Comparison of ENCODE assay signal across 8 mouse cellular contexts in the genomic region with DNA sequence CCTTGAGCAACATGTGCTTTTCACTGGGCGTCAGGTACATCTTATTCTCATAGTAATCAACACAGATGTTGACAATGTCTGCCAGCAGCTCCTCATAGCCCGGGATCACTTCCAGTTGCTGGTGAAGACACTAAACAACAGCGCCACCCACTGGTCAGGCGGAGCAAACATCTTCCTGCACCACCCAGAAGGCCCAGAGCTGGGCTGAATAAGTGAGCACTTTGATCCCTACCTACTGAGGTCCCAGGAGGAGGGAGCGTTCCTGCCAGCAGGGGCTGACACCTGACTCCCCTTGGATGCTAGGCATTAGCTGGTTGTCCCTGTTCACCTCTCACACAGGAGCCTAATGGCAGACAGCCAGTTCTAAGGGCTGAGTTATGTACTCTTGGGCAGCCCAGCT. TPM values are rescaled to one million over a fixed set of nuclear protein-coding genes. Genes with fewer than 3 reads are reported as not detected.
A peak's percentile ranks its signal among the peaks of the same experiment; 100 is the strongest.
DNase-seq lines count a peak whose midpoint lies in the region; ATAC-seq and TF ChIP-seq lines count a peak whose summit lies in the region.
"Had no signal": no experiment of that assay in that cellular context is flagged by ENCODE, and none has a peak within 500 bp of the region (broad histone marks: within the 10 kb centered on the region; RNA-seq: fewer than 3 reads in every experiment).

No protein-coding gene starts in this region.

- peaks cover 3% of the 10 kb centered on the region for H3K4me1 ChIP-seq in G1E (ENCODE audit: insufficient read depth, low read depth, low read length)

- peak; percentile 76 for TF ChIP-seq CTCF in layer of hippocampus, adult 2 months (conservative IDR thresholded peaks at IDR 0.05)
- peak; percentile 65 for TF ChIP-seq CTCF in G1E (IDR thresholded peaks at IDR 0.05; ENCODE audit: low read depth, low read length)

- H3K36me3 ChIP-seq in G1E (replicated peaks): peaks cover 3% of the 10 kb centered on the region

- 0 out of 2 replicates have a peak overlapping the region, but pooled peaks have one; percentile 11 for H3K27ac ChIP-seq in layer of hippocampus, adult 2 months

- peaks cover 6% of the 10 kb centered on the region; the same call in 1 of the 2 replicates for H3K27me3 ChIP-seq in G1E (ENCODE audit: insufficient read depth, low read length)

- no peak for DNase-seq in layer of hippocampus, adult 2 months (ENCODE audit: low spot score in 2 of 2)
- DNase-seq in layer of hippocampus, adult 18-20 months (ENCODE audit: low spot score in 2 of 2): no peak
- DNase-seq in G1E (ENCODE audit: low spot score): peak; percentile 10
- peak; percentile 63 to 75 for DNase-seq in adrenal gland, postnatal 36 days
- peak; percentile 72 to 82 for DNase-seq in kidney, adult 8-10 months
- DNase-seq in urinary bladder, adult 2 months (ENCODE audit: low spot score): no peak

- no peak for ATAC-seq in G1E (ENCODE audit: extremely low read depth, insufficient number of reproducible peaks, low FRiP score, poor library complexity, severe bottlenecking)
- peak; percentile 8; the same call in 1 of the 2 replicates for ATAC-seq in neutrophil, adult 5-6 weeks (ENCODE audit: extremely low read depth, insufficient number of reproducible peaks, low FRiP score, poor library complexity, severe bottlenecking)

- no peaks in the 10 kb centered on the region for H3K9me3 ChIP-seq in G1E (replicated peaks)

- no peak overlapping the region for H3K4me3 ChIP-seq in layer of hippocampus, adult 2 months
- peak overlapping the region; percentile 42; the same call in 1 of the 2 replicates for H3K4me3 ChIP-seq in G1E (ENCODE audit: low read depth, low read length)
- H3K4me3 ChIP-seq: myocyte had no signal

RNA-seq across cellular contexts. Expression of a gene that starts 35.9 kb away (rescaled TPM):
- 100 to 1,000 TPM; 530 to 540 TPM for total RNA-seq in layer of hippocampus, adult 2 months (2021)
- total RNA-seq in layer of hippocampus, adult 18-20 months (2021): 100 to 1,000 TPM; 536 to 551 TPM
- total RNA-seq in G1E (2014; fragmentation: Nextera tagmentation) (2.9 and 3.3 TPM in 2 replicates), G1E (2017) (2.4 and 2.6 TPM in 2 replicates)
- polyA plus RNA-seq in G1E (2012): 1.2 and 1.3 TPM in 2 replicates
- total RNA-seq in adrenal gland, postnatal 36 days (2021): 10 to 100 TPM; 84.0 to 88.8 TPM
- 113 and 121 TPM in 2 replicates for total RNA-seq in neutrophil, adult 5-6 weeks (2017)
- polyA plus RNA-seq in urinary bladder, adult 2 months (2012; rRNA removed): 5.1 and 8.1 TPM in 2 replicates

RNA-seq across cellular contexts. Expression of a gene that starts 41.4 kb away (rescaled TPM):
- 1 to 10 TPM in 1 of 2 experiments, under 1 TPM in 1; 0.72 to 1.0 TPM for total RNA-seq in layer of hippocampus, adult 2 months (2021)
- 1 to 10 TPM in 1 of 2 experiments, under 1 TPM in 1; 0.63 to 1.3 TPM for total RNA-seq in layer of hippocampus, adult 18-20 months (2021)
- total RNA-seq in G1E (2014; fragmentation: Nextera tagmentation) (not detected in 2 replicates), G1E (2017) (0.11 TPM in 1 of 2 replicates, not detected in the other)
- not detected in 2 replicates for polyA plus RNA-seq in G1E (2012)
- total RNA-seq in adrenal gland, postnatal 36 days (2021): not detected
- total RNA-seq in neutrophil, adult 5-6 weeks (2017): 0.35 and 0.37 TPM in 2 replicates
- polyA plus RNA-seq in urinary bladder, adult 2 months (2012; rRNA removed): 0.07 TPM in 2 replicates

Comparison
In these comparisons a context has a peak if more than half of its experiments do, and no peak if none do; other contexts are left out.
1. DNase-seq: peak in G1E (single experiment), adrenal gland, postnatal 36 days (2 of 2) and kidney, adult 8-10 months (2 of 2); none in layer of hippocampus, adult 2 months (0 of 2), layer of hippocampus, adult 18-20 months (0 of 2) and urinary bladder, adult 2 months (single experiment).
2. RNA of a gene that starts 35.9 kb away (total RNA-seq): 536 to 551 TPM in layer of hippocampus, adult 18-20 months, 530 to 540 TPM in layer of hippocampus, adult 2 months, 113 to 121 TPM in neutrophil, adult 5-6 weeks and 84.0 to 88.8 TPM in adrenal gland, postnatal 36 days; 2.4 to 3.3 TPM in G1E; every median in the first group is over 10 times any median in the second.